Mouse (Mus musculus): Measurements from ENCODE around the gene Tmco3. TPM values are rescaled to one million over a fixed set of nuclear protein-coding genes. Genes with fewer than 3 reads are reported as not detected.
A peak's percentile ranks its signal among the peaks of the same experiment; 100 is the strongest.

The Tmco3 gene
- total and polyA plus RNA-seq, 2 experiments from 2014 or later: 23.5 to 31.4 TPM

DNA sequence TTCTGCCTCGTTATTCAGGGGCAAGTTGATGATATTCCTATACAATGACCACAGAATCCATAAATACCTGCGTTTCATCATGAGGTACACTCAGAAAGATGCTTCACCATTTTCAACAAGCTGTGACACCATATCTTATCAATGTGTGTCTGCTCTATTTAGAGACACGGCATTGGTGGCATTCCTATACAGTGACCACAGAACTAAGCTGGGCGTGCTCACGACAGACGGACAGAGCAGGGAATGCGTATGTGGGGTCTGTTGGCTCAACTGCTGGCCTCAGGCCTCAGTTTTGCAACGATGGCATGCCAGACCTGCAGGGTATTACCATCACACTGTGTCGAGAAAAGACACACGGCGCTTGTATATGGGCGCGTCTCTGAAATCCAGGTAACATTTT, 35.2 kb upstream of the Tmco3 start:
- no peak overlapping the region for H3K9ac ChIP-seq (replicated peaks; ENCODE audit: low read length, poor library complexity, severe bottlenecking)
- no peak overlapping the region for H3K27ac ChIP-seq (ENCODE audit: low read depth, low read length)
- H3K4me1 ChIP-seq (ENCODE audit: insufficient read depth, low read length): no peaks in the 10 kb centered on the region
- H3K4me3 ChIP-seq (ENCODE audit: low read depth, low read length): no peak overlapping the region
- 90% methylated on average over 13 of the region's 13 CpGs for WGBS
- no peak for TF ChIP-seq CTCF (IDR thresholded peaks at IDR 0.05)
- no peaks in the 10 kb centered on the region for H3K9me3 ChIP-seq (ENCODE audit: low read length)
- peaks cover 24% of the 10 kb centered on the region; the same call in 1 of the 2 replicates for H3K36me3 ChIP-seq (ENCODE audit: insufficient read depth, low read length)
- no peaks in the 10 kb centered on the region for H3K27me3 ChIP-seq (ENCODE audit: insufficient read depth, low read length)
- DNase-seq (ENCODE audit: low spot score): no peak
- ATAC-seq (ENCODE audit: low FRiP score): no peak
- no peak overlapping the region for H3K4me2 ChIP-seq (ENCODE audit: low read depth, low read length, poor library complexity, severe bottlenecking)

DNA sequence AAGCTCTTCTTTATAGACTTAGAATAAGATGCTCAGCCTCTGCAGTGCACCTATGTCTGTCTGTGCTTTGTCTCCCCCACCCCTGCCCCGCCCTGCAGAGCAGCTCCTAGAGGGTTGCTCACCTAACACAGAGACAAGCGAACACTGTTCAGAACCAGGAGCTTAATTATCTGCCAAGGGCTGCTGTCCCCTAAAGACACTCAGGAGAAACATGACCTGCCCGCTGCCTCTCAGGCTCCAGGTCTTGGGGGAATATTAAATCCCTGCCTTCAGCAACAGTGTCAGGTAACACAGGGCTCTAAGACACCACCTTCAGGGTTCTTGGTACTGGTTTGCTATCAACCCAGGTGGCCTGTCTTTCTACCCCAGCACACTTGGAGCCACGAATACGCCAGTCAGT, 34.6 kb upstream of the Tmco3 start:
- TF ChIP-seq CTCF (IDR thresholded peaks at IDR 0.05): no peak
- Histone ChIP-seq H3K9me3 (ENCODE audit: low read length) (no peaks in the 10 kb centered on the region), H3K27me3 (ENCODE audit: insufficient read depth, low read length) (no peaks in the 10 kb centered on the region), H3K36me3 (ENCODE audit: insufficient read depth, low read length) (peaks cover 30% of the 10 kb centered on the region; the same call in 1 of the 2 replicates), H3K27ac (ENCODE audit: low read depth, low read length) (no peak overlapping the region), H3K4me3 (ENCODE audit: low read depth, low read length) (no peak overlapping the region), H3K4me1 (ENCODE audit: insufficient read depth, low read length) (no peaks in the 10 kb centered on the region), H3K9ac (replicated peaks; ENCODE audit: low read length, poor library complexity, severe bottlenecking) (no peak overlapping the region), H3K4me2 (ENCODE audit: low read depth, low read length, poor library complexity, severe bottlenecking) (no peak overlapping the region)
- DNase-seq (ENCODE audit: low spot score) (no peak), ATAC-seq (ENCODE audit: low FRiP score) (no peak)
- WGBS: 83% methylated on average over 5 of the region's 5 CpGs

DNA sequence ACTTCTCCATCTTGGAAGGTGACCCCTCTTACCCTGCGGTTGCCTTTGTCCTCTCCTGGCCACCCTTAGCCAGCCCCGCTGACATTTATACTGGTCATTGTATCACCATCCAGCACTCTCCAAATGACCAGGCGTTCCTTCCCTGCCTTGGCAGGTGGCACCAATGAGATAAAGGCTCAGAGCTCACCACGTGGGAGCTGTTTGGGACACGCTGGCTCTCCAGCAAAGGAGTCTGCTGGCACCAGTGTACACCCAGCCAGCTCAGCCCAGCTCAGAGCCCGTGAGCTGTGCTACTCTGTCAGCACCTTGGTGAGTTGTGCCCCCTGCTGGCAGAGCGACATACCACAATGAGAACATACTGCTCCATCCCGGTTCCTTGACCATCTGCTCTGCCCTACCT, 34.0 kb upstream of the Tmco3 start, which contains the start of gene Adprhl1:
TSS of gene Adprhl1 (minus strand) at position 144 of the 400 bp plus-strand sequence.
- Histone ChIP-seq H3K27me3 (ENCODE audit: insufficient read depth, low read length) (no peaks in the 10 kb centered on the region), H3K4me3 (ENCODE audit: low read depth, low read length) (no peak within 1 kb of the TSS), H3K9ac (replicated peaks; ENCODE audit: low read length, poor library complexity, severe bottlenecking) (no peak within 1 kb of the TSS), H3K4me2 (ENCODE audit: low read depth, low read length, poor library complexity, severe bottlenecking) (no peak within 1 kb of the TSS), H3K36me3 (ENCODE audit: insufficient read depth, low read length) (peaks cover 36% of the 10 kb centered on the region; the same call in 1 of the 2 replicates), H3K27ac (ENCODE audit: low read depth, low read length) (no peak within 1 kb of the TSS), H3K4me1 (ENCODE audit: insufficient read depth, low read length) (no peaks in the 10 kb centered on the region), H3K9me3 (ENCODE audit: low read length) (no peaks in the 10 kb centered on the region)
- DNase-seq (ENCODE audit: low spot score) (peak; percentile 72), ATAC-seq (ENCODE audit: low FRiP score) (peak; percentile 82)
- TF ChIP-seq CTCF (IDR thresholded peaks at IDR 0.05): peak; percentile 75
- 39% methylated on average over 8 of the region's 8 CpGs for WGBS

DNA sequence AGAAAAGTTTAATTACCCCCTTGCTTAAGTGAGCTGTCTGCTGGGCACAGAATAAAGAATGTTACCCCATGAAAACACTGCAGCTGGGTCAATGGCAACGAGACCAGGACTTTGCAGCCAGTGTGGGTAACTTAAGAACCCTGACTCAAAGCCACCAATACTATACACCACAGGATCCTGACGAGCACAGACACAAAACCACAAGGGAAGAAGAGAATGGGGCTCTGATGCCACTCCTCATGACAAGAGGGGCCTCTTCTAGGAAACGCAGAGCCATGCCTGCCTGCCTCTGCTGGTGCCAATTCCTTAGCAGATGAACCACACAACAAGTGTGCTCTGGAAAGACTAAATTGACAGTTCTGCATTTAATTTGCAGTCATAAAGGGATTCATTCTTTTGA, 24.6 kb upstream of the Tmco3 start:
- no peak for DNase-seq (ENCODE audit: low spot score)
- no peaks in the 10 kb centered on the region for H3K4me1 ChIP-seq (ENCODE audit: insufficient read depth, low read length)
- WGBS: 65% methylated on average over 3 of the region's 3 CpGs
- H3K27ac ChIP-seq (ENCODE audit: low read depth, low read length): no peak overlapping the region
- H3K4me3 ChIP-seq (ENCODE audit: low read depth, low read length): no peak overlapping the region
- no peaks in the 10 kb centered on the region for H3K9me3 ChIP-seq (ENCODE audit: low read length)
- H3K36me3 ChIP-seq (ENCODE audit: insufficient read depth, low read length): peaks cover 36% of the 10 kb centered on the region
- H3K9ac ChIP-seq (replicated peaks; ENCODE audit: low read length, poor library complexity, severe bottlenecking): no peak overlapping the region
- no peak for ATAC-seq (ENCODE audit: low FRiP score)
- TF ChIP-seq CTCF (IDR thresholded peaks at IDR 0.05): no peak
- no peak overlapping the region for H3K4me2 ChIP-seq (ENCODE audit: low read depth, low read length, poor library complexity, severe bottlenecking)
- no peaks in the 10 kb centered on the region for H3K27me3 ChIP-seq (ENCODE audit: insufficient read depth, low read length)

DNA sequence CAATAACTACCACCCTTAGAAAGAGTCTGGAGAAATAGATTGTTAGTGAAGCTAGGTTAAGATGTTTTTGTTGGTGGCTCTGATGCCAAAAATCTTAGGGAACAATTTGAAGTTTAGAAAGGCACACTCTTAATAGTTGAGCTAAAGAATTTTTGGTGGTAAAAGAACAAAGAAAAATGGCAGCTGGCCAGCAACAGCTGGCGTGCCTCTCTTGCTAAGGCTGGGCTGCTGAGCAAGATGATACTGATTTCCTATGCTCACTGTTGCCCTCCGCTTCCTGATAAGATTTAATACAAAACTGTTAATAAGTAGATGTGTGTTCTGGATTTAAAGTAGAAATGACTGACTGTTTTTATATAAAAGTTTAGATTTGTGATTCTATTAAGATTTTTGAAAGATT, 20.4 kb upstream of the Tmco3 start:
- no peak overlapping the region for H3K9ac ChIP-seq (replicated peaks; ENCODE audit: low read length, poor library complexity, severe bottlenecking)
- no peak for DNase-seq (ENCODE audit: low spot score)
- no peak for ATAC-seq (ENCODE audit: low FRiP score)
- no peak overlapping the region for H3K4me3 ChIP-seq (ENCODE audit: low read depth, low read length)
- H3K9me3 ChIP-seq (ENCODE audit: low read length): no peaks in the 10 kb centered on the region
- TF ChIP-seq CTCF (IDR thresholded peaks at IDR 0.05): no peak
- WGBS: 89% methylated on average over 2 of the region's 2 CpGs
- no peaks in the 10 kb centered on the region for H3K4me1 ChIP-seq (ENCODE audit: insufficient read depth, low read length)
- no peaks in the 10 kb centered on the region for H3K27me3 ChIP-seq (ENCODE audit: insufficient read depth, low read length)
- peaks cover 36% of the 10 kb centered on the region for H3K36me3 ChIP-seq (ENCODE audit: insufficient read depth, low read length)
- H3K4me2 ChIP-seq (ENCODE audit: low read depth, low read length, poor library complexity, severe bottlenecking): no peak overlapping the region
- H3K27ac ChIP-seq (ENCODE audit: low read depth, low read length): no peak overlapping the region

DNA sequence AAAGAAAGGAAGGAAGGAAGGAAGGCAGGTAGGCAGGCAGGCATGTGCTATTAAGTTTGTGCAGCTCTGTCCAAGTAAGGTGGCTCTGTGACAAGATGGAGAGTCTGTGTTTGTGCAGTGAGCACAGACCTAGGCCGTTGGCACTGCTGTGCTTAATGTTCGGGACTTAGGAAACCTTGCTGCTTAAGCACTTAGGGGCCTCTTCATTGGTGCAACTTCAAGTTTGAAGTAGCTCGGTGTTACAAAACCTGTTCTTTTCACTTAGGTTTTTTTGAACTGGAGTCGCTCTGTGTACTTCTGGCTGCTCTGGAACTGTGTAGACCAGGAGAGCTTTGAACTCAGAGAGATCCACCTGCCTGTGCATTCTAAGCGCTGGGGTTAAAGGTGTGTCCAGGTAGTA, 15.2 kb upstream of the Tmco3 start:
- Histone ChIP-seq H3K9me3 (ENCODE audit: low read length) (no peaks in the 10 kb centered on the region), H3K27me3 (ENCODE audit: insufficient read depth, low read length) (no peaks in the 10 kb centered on the region), H3K36me3 (ENCODE audit: insufficient read depth, low read length) (peaks cover 40% of the 10 kb centered on the region), H3K4me1 (ENCODE audit: insufficient read depth, low read length) (no peaks in the 10 kb centered on the region), H3K27ac (ENCODE audit: low read depth, low read length) (no peak overlapping the region), H3K4me3 (ENCODE audit: low read depth, low read length) (no peak overlapping the region), H3K4me2 (ENCODE audit: low read depth, low read length, poor library complexity, severe bottlenecking) (no peak overlapping the region), H3K9ac (replicated peaks; ENCODE audit: low read length, poor library complexity, severe bottlenecking) (no peak overlapping the region)
- ATAC-seq (ENCODE audit: low FRiP score) (no peak), DNase-seq (ENCODE audit: low spot score) (no peak)
- 91% methylated on average over 5 of the region's 5 CpGs for WGBS
- TF ChIP-seq CTCF (IDR thresholded peaks at IDR 0.05): no peak
